Mouse (Mus musculus) liver, embryonic 11.5 days (tissue): ENCODE measurements around the gene Arl8b. TPM values are rescaled to one million over a fixed set of nuclear protein-coding genes. Genes with fewer than 3 reads are reported as not detected.

Experiments
- ATAC-seq: fragments of 200-750 bp; cut with Nextera tagmentation; replicated peaks from 2 replicates; pipeline ENCODE4 v1.8.0; 2017; ENCODE audit warnings: moderate number of reproducible peaks, mild to moderate bottlenecking, moderate TSS enrichment, moderate library complexity; ENCODE audit not compliant: low FRiP score
- DNase-seq: peaks from one replicate; pipeline ENCODE4 v3.0.0-alpha.2; 2017; ENCODE audit warnings: low spot score
- H3K27ac ChIP-seq: fragments of 300-500 bp; sonication (generic); 2 replicates; pipeline ENCODE4 v1.5.1; 2014; ENCODE audit warnings: mild to moderate bottlenecking, low read depth, low read length, control low read depth
- H3K27me3 ChIP-seq: fragments of 300-500 bp; sonication (generic); replicated peaks from 2 replicates; pipeline ENCODE4 v1.6.1; 2014; ENCODE audit warnings: low read length, mixed read lengths; ENCODE audit not compliant: control insufficient read depth, insufficient read depth
- H3K36me3 ChIP-seq: fragments of 300-500 bp; sonication (generic); 2 replicates; pipeline ENCODE4 v1.6.1; 2014; ENCODE audit warnings: mild to moderate bottlenecking, low read length, moderate library complexity, mixed read lengths; ENCODE audit not compliant: control insufficient read depth, insufficient read depth
- H3K4me1 ChIP-seq: fragments of 300-500 bp; sonication (generic); replicated peaks from 2 replicates; pipeline ENCODE4 v1.6.1; 2014; ENCODE audit warnings: low read length, mixed read lengths; ENCODE audit not compliant: control insufficient read depth, insufficient read depth
- H3K4me2 ChIP-seq: fragments of 300-500 bp; sonication (generic); 2 replicates; pipeline ENCODE4 v1.6.1; 2014; ENCODE audit warnings: mild to moderate bottlenecking, control low read depth, moderate library complexity
- H3K4me3 ChIP-seq: fragments of 300-500 bp; sonication (generic); 2 replicates; pipeline ENCODE4 v1.5.1; 2014; ENCODE audit warnings: low read depth, low read length, control low read depth
- H3K9ac ChIP-seq: fragments of 300-500 bp; sonication (generic); 2 replicates; pipeline ENCODE4 v1.6.1; 2014; ENCODE audit warnings: low read depth, low read length, control low read depth
- H3K9me3 ChIP-seq: fragments of 300-500 bp; sonication (generic); 2 replicates; pipeline ENCODE4 v1.6.1; 2016; ENCODE audit warnings: low read length, inconsistent platforms, mixed read lengths; ENCODE audit not compliant: control insufficient read depth
- WGBS: fragments of 180-500 bp; shearing (Covaris S2); extraction: QIAGEN DNeasy Blood & Tissue Kit; methylation state at CpG from one replicate; pipeline ENCODE4 v1.1.7; 2014; 5-methylcytosine and 5-hydroxymethylcytosine counted together
- polyA plus RNA-seq: library from polyadenylated mRNA; unstranded; fragments of >200 nt; fragmentation: Nextera tagmentation; extraction: Ambion mirVana; gene quantifications from 2 replicates; pipeline ENCODE4 v1.2.1, GENCODE M21; 2014

Gene Arl8b
- polyA plus RNA-seq, 1 experiment from 2014 or later: 64.1 TPM

GRCm38 (mm10) chr6:108827336-108827920, 44.5 kb downstream of the Arl8b start:
- Histone ChIP-seq H3K9me3 (no peaks in the 10 kb centered on the region), H3K27ac (peak overlapping the region; percentile 21; the same call in 1 of the 2 replicates), H3K4me2 (peak overlapping the region; percentile 97), H3K9ac (peak overlapping the region; percentile 50; the same call in 1 of the 2 replicates), H3K27me3 (no peaks in the 10 kb centered on the region), H3K4me3 (peak overlapping the region; percentile 94), H3K36me3 (peaks cover 5% of the 10 kb centered on the region; the same call in 1 of the 2 replicates), H3K4me1 (peaks cover 12% of the 10 kb centered on the region)
- WGBS: 24% methylated on average over 5 of the region's 5 CpGs
- no peak for DNase-seq
- no peak for ATAC-seq

GRCm38 (mm10) chr6:108828234-108828868, 45.5 kb downstream of the Arl8b start, which contains the start of gene Edem1:
Gene Edem1, plus strand, starts transcription at chr6:108828641.
- ATAC-seq (peak; percentile 98), DNase-seq (peak; percentile 98)
- H3K9ac ChIP-seq: peak within 1 kb of the TSS; percentile 93
- peak within 1 kb of the TSS; percentile 66 for H3K27ac ChIP-seq
- H3K9me3 ChIP-seq: no peaks in the 10 kb centered on the region
- WGBS: under 1% methylated on average over 63 of the region's 67 CpGs
- H3K36me3 ChIP-seq: no peaks in the 10 kb centered on the region; the same call in 1 of the 2 replicates
- no peaks in the 10 kb centered on the region for H3K27me3 ChIP-seq
- H3K4me3 ChIP-seq: peak within 1 kb of the TSS; percentile 94
- H3K4me2 ChIP-seq: peak within 1 kb of the TSS; percentile 97
- peaks cover 22% of the 10 kb centered on the region for H3K4me1 ChIP-seq

- WGBS: under 1% methylated on average over 52 of the region's 56 CpGs
- peak overlapping the region; percentile 93 for H3K9ac ChIP-seq
- H3K36me3 ChIP-seq: no peaks in the 10 kb centered on the region; the same call in 1 of the 2 replicates
- H3K4me3 ChIP-seq: peak overlapping the region; percentile 94
- H3K4me2 ChIP-seq: peak overlapping the region; percentile 97
- ATAC-seq (peak; percentile 45), DNase-seq (no peak)
- no peaks in the 10 kb centered on the region for H3K9me3 ChIP-seq
- peak overlapping the region; percentile 66 for H3K27ac ChIP-seq
- no peaks in the 10 kb centered on the region for H3K27me3 ChIP-seq
- peaks cover 25% of the 10 kb centered on the region for H3K4me1 ChIP-seq
Observed at GRCm38 (mm10) chr6:108828872-108829271, 46.0 kb downstream of the Arl8b start.

GRCm38 (mm10) chr6:108829386-108830370, 46.8 kb downstream of the Arl8b start:
- peak overlapping the region; percentile 94 for H3K4me3 ChIP-seq
- peak overlapping the region; percentile 93 for H3K9ac ChIP-seq
- ATAC-seq: no peak
- H3K27me3 ChIP-seq: no peaks in the 10 kb centered on the region
- 18% methylated on average over 22 of the region's 22 CpGs for WGBS
- H3K4me2 ChIP-seq: peak overlapping the region; percentile 97
- H3K36me3 ChIP-seq: no peaks in the 10 kb centered on the region; the same call in 1 of the 2 replicates
- H3K9me3 ChIP-seq: no peaks in the 10 kb centered on the region
- H3K4me1 ChIP-seq: peaks cover 33% of the 10 kb centered on the region
- no peak overlapping the region for H3K27ac ChIP-seq
- no peak for DNase-seq

GRCm38 (mm10) chr6:108832170-108832569, 49.3 kb downstream of the Arl8b start:
- H3K36me3 ChIP-seq: peaks cover 2% of the 10 kb centered on the region; the same call in 1 of the 2 replicates
- H3K9me3 ChIP-seq: no peaks in the 10 kb centered on the region
- H3K9ac ChIP-seq: no peak overlapping the region
- no peaks in the 10 kb centered on the region for H3K27me3 ChIP-seq
- DNase-seq (no peak), ATAC-seq (no peak)
- H3K4me2 ChIP-seq: no peak overlapping the region
- WGBS: 75% methylated on average over 1 of the region's 1 CpGs
- peaks cover 37% of the 10 kb centered on the region for H3K4me1 ChIP-seq
- no peak overlapping the region for H3K4me3 ChIP-seq
- no peak overlapping the region for H3K27ac ChIP-seq

GRCm38 (mm10) chr6:108832989-108833388, 50.1 kb downstream of the Arl8b start:
- 0 out of 2 replicates have a peak overlapping the region, but pooled peaks have one; percentile 13 for H3K4me2 ChIP-seq
- H3K9me3 ChIP-seq: no peaks in the 10 kb centered on the region
- no peak overlapping the region for H3K4me3 ChIP-seq
- peaks cover 37% of the 10 kb centered on the region for H3K4me1 ChIP-seq
- WGBS: 41% methylated on average over 6 of the region's 6 CpGs
- no peaks in the 10 kb centered on the region for H3K27me3 ChIP-seq
- DNase-seq (no peak), ATAC-seq (no peak)
- no peak overlapping the region for H3K9ac ChIP-seq
- peaks cover 6% of the 10 kb centered on the region; the same call in 1 of the 2 replicates for H3K36me3 ChIP-seq
- H3K27ac ChIP-seq: no peak overlapping the region

GRCm38 (mm10) chr6:108833963-108834697, 51.2 kb downstream of the Arl8b start:
- H3K27me3 ChIP-seq: no peaks in the 10 kb centered on the region
- H3K4me3 ChIP-seq: no peak overlapping the region
- ATAC-seq (no peak), DNase-seq (no peak)
- H3K9ac ChIP-seq: no peak overlapping the region
- peaks cover 37% of the 10 kb centered on the region for H3K4me1 ChIP-seq
- peak overlapping the region; percentile 12 for H3K4me2 ChIP-seq
- no peaks in the 10 kb centered on the region for H3K9me3 ChIP-seq
- 56% methylated on average over 8 of the region's 8 CpGs for WGBS
- H3K36me3 ChIP-seq: peaks cover 8% of the 10 kb centered on the region; the same call in 1 of the 2 replicates
- peak overlapping the region; percentile 22; the same call in 1 of the 2 replicates for H3K27ac ChIP-seq
